Mouse (Mus musculus) bone marrow, adult 2 months (tissue): ENCODE measurements around the gene Fnip2.

ENCODE experiments used
- CTCF ChIP-seq: fragments of 200-500 bp; IDR thresholded peaks from 2 replicates; pipeline ENCODE4 v1.5.1; 2011; ENCODE audit warnings: low read length, control low read depth; ENCODE audit not compliant: control insufficient read depth, insufficient read depth
- POLR2A ChIP-seq: fragments of 200-500 bp; IDR thresholded peaks from 2 replicates; pipeline ENCODE4 v1.6.1; 2011; ENCODE audit warnings: low read depth, mild to moderate bottlenecking, control low read depth, low read length, borderline replicate concordance; ENCODE audit not compliant: control insufficient read depth

DNA sequence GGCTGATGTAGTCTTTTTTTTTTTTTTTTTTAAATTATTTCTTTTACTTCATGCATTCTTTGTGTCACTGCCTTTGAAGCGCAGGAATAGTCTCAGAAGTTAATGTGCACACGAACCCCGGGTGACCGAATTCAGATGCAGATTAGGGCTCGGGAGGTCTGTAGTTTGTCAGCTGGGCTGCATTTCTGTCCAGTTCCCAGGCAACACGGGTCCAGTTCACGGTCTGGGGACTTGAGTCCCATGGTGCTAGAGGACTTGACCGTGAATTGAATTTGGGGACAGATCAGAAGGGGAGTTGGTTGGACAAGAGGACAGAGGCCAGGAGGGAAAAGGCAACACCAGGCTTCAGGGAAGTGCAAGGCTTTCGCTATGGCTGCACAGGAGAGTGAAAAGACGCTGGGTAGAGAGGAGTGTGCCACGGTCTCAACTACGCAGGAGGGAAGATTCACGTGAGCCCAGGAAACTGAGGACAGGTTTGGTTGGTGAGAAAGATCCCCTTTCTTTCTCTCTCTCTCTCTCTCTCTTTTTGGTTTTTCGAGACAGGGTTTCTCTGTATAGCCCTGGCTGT is 114.8 kb downstream of the Fnip2 start:
- no peak for TF ChIP-seq CTCF
- no peak for TF ChIP-seq POLR2A
